Mouse (Mus musculus): ENCODE results near the gene Arid5b. TPM values are rescaled to one million over a fixed set of nuclear protein-coding genes. Genes with fewer than 3 reads are reported as not detected.
A peak's percentile ranks its signal among the peaks of the same experiment; 100 is the strongest.

Arid5b gene
- 18.9 and 19.3 TPM in 2 replicates for polyA plus RNA-seq (2016; fragmentation: Nextera tagmentation; extraction: Ambion mirVana)

DNA sequence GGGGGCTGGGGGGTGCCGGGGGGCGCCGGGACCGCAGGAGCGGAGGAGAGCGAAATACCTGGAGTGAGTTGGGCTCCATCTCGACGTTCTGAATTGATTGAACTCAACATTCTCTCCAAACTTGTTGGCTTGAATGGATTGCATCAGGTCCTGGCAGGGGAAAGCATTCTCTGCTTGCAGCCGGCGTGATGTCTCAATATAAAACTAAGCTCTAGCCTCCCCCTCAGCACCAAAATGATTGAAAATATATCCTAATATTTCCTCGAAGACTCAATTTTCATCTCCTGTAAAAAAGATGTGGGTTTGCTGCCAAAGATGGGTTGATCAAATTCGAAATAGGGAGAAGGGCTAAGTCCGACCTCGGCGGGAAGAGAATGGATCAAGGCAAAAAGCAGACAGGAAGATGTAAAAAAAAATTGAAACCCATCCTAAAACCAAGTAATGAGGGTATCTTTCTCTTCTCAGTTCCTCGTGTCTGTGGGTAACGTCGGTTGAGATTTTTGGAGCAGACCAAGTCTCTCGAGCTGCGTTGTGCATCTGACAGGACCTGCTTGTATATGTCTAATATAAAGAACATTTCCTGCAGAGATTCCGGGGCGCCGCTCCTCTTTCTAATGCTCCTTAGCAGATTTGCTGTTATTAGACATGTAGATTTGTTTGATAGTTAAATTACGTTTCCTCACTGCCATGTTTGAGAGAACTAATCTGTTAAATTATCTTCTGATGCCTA, at the start of gene Arid5b:
Gene Arid5b (minus strand): TSS at position 109 of the 730 bp plus-strand sequence.
- Histone ChIP-seq H3K9me3 (replicated peaks) (no peaks in the 10 kb centered on the region), H3K27me3 (replicated peaks) (no peaks in the 10 kb centered on the region), H3K27ac (ENCODE audit: poor library complexity, severe bottlenecking) (peak within 1 kb of the TSS; percentile 86), H3K36me3 (peaks cover 4% of the 10 kb centered on the region; the same call in 1 of the 2 replicates), H3K4me3 (peak within 1 kb of the TSS; percentile 88), H3K9ac (peak within 1 kb of the TSS; percentile 71), H3K4me2 (peak within 1 kb of the TSS; percentile 91), H3K4me1 (replicated peaks) (peaks cover 15% of the 10 kb centered on the region)
- no peak for ATAC-seq (ENCODE audit: insufficient number of reproducible peaks, low FRiP score)
- under 1% methylated on average over 24 of the region's 24 CpGs for WGBS

GRCm38 (mm10) chr10:68325378-68325777, 46.8 kb upstream of the Arid5b start:
- Histone ChIP-seq H3K9ac (no peak overlapping the region), H3K4me3 (no peak overlapping the region), H3K27ac (ENCODE audit: poor library complexity, severe bottlenecking) (no peak overlapping the region), H3K4me2 (no peak overlapping the region), H3K27me3 (replicated peaks) (no peaks in the 10 kb centered on the region), H3K36me3 (no peaks in the 10 kb centered on the region), H3K4me1 (replicated peaks) (no peaks in the 10 kb centered on the region), H3K9me3 (replicated peaks) (no peaks in the 10 kb centered on the region)
- no peak for ATAC-seq (ENCODE audit: insufficient number of reproducible peaks, low FRiP score)
- WGBS: 75% methylated on average over 6 of the region's 6 CpGs

DNA sequence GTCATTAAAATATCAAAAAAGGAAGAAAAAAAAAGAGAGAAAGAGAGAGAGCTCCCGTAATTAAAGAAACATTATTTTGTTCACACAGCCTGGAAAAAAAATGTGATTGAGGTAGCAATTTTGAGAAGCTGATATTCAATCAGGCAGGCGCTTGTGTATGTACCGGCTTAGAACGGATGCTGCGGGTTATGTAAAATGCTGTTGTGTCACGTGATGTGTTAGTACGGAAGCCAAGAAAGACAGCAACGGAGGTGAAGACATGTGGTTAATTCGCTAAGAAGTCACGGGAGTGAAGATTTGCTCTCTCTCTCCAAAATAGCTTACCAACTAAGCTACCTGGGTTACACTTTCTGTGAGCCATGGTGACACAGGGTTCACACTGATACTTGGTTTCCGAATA, 45.5 kb upstream of the Arid5b start:
- Histone ChIP-seq H3K36me3 (no peaks in the 10 kb centered on the region), H3K4me2 (no peak overlapping the region), H3K27me3 (replicated peaks) (no peaks in the 10 kb centered on the region), H3K4me3 (no peak overlapping the region), H3K9ac (no peak overlapping the region), H3K9me3 (replicated peaks) (no peaks in the 10 kb centered on the region), H3K4me1 (replicated peaks) (peaks cover 9% of the 10 kb centered on the region), H3K27ac (ENCODE audit: poor library complexity, severe bottlenecking) (no peak overlapping the region)
- 88% methylated on average over 11 of the region's 11 CpGs for WGBS
- no peak for ATAC-seq (ENCODE audit: insufficient number of reproducible peaks, low FRiP score)

DNA sequence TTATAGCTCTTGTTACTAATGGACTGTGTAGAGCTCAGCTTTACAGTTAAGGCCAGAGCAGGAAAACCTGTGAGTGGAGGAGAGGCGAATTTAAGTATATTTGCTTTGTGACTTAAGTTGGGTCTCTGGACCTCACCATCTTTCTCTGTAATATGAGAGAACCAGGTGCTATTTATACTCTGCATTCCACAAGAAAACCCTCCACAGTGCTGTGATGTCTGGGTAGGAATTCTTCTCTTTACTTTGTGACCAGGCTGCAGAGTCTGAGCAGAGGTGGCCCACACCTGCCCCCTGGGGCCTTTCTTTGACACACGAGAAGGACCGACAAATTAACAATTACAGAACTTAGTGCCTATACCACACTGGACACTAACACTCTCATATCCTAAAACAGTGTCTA, 44.6 kb upstream of the Arid5b start:
- Histone ChIP-seq H3K4me3 (no peak overlapping the region), H3K27me3 (replicated peaks) (no peaks in the 10 kb centered on the region), H3K9me3 (replicated peaks) (no peaks in the 10 kb centered on the region), H3K9ac (no peak overlapping the region), H3K36me3 (no peaks in the 10 kb centered on the region), H3K4me2 (no peak overlapping the region), H3K4me1 (replicated peaks) (peaks cover 14% of the 10 kb centered on the region), H3K27ac (ENCODE audit: poor library complexity, severe bottlenecking) (no peak overlapping the region)
- WGBS: 63% methylated on average over 3 of the region's 3 CpGs
- ATAC-seq (ENCODE audit: insufficient number of reproducible peaks, low FRiP score): no peak

DNA sequence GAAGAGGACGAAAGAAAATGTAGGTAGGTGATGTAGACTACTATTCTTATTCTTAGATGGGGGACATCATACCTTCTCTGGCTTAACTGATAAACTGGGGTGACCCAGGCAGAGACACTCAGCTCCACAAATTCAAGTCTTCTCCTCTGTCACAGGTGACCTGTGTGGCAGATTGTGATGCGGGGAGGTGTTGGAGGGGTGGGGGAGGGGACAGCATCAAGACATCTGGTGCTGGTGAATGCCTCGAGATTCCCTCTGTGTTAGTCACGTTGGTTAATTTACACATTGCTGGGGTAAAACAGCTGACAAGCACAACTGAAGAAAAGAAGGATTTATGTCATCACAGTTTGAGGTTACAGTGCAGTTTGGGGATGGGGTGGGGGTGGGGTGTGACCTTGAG, 42.4 kb upstream of the Arid5b start:
- Histone ChIP-seq H3K4me2 (no peak overlapping the region), H3K9ac (no peak overlapping the region), H3K4me3 (no peak overlapping the region), H3K36me3 (no peaks in the 10 kb centered on the region), H3K4me1 (replicated peaks) (peaks cover 14% of the 10 kb centered on the region), H3K27ac (ENCODE audit: poor library complexity, severe bottlenecking) (no peak overlapping the region), H3K27me3 (replicated peaks) (no peaks in the 10 kb centered on the region), H3K9me3 (replicated peaks) (0 out of 2 replicates have a peak, but pooled peaks cover 6% of the 10 kb centered on the region)
- WGBS: 73% methylated on average over 4 of the region's 4 CpGs
- ATAC-seq (ENCODE audit: insufficient number of reproducible peaks, low FRiP score): no peak

- WGBS: 89% methylated on average over 5 of the region's 5 CpGs
- no peak overlapping the region for H3K27ac ChIP-seq (ENCODE audit: poor library complexity, severe bottlenecking)
- 0 out of 2 replicates have a peak, but pooled peaks cover 6% of the 10 kb centered on the region for H3K9me3 ChIP-seq (replicated peaks)
- peaks cover 14% of the 10 kb centered on the region for H3K4me1 ChIP-seq (replicated peaks)
- no peak overlapping the region for H3K4me2 ChIP-seq
- H3K27me3 ChIP-seq (replicated peaks): no peaks in the 10 kb centered on the region
- H3K4me3 ChIP-seq: no peak overlapping the region
- no peaks in the 10 kb centered on the region for H3K36me3 ChIP-seq
- ATAC-seq (ENCODE audit: insufficient number of reproducible peaks, low FRiP score): no peak
- H3K9ac ChIP-seq: no peak overlapping the region
Measured at GRCm38 (mm10) chr10:68320496-68320895, 42.0 kb upstream of the Arid5b start.

GRCm38 (mm10) chr10:68319438-68319837, 40.9 kb upstream of the Arid5b start:
- H3K4me3 ChIP-seq: no peak overlapping the region
- H3K27ac ChIP-seq (ENCODE audit: poor library complexity, severe bottlenecking): peak overlapping the region; percentile 69
- H3K4me2 ChIP-seq: no peak overlapping the region
- no peak overlapping the region for H3K9ac ChIP-seq
- WGBS: 33% methylated on average over 6 of the region's 6 CpGs
- H3K4me1 ChIP-seq (replicated peaks): peaks cover 14% of the 10 kb centered on the region
- ATAC-seq (ENCODE audit: insufficient number of reproducible peaks, low FRiP score): no peak
- no peaks in the 10 kb centered on the region for H3K27me3 ChIP-seq (replicated peaks)
- no peaks in the 10 kb centered on the region for H3K36me3 ChIP-seq
- 0 out of 2 replicates have a peak, but pooled peaks cover 6% of the 10 kb centered on the region for H3K9me3 ChIP-seq (replicated peaks)

DNA sequence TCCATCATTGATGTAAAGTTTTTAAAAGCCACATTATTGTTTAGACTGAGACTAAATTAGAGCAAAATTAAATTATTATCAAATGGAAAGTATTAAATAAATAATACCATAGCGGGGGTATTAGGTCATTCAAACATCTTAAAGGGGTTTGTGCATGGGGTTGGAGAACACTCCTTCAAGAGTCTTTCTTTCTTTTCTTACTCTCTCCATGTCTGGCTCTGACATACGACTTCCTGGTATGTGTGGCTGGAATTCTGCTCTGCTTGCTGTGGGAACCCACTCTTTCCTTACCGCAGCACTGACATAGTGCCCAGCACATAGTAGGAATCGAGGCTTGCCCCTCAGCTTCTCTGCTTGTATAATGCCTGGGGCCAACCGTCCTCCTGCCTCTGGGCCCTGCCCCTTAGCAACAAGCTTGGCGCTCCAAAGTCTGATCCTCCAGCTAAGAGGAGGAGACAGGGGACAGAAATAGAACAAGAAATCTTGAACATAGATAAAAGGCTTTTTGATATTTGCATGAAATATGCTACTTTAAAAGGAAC, 40.0 kb upstream of the Arid5b start:
- H3K9me3 ChIP-seq (replicated peaks): 0 out of 2 replicates have a peak, but pooled peaks cover 6% of the 10 kb centered on the region
- no peaks in the 10 kb centered on the region for H3K36me3 ChIP-seq
- no peak overlapping the region for H3K4me2 ChIP-seq
- ATAC-seq (ENCODE audit: insufficient number of reproducible peaks, low FRiP score): no peak
- H3K9ac ChIP-seq: no peak overlapping the region
- H3K4me3 ChIP-seq: no peak overlapping the region
- peak overlapping the region; percentile 75 for H3K27ac ChIP-seq (ENCODE audit: poor library complexity, severe bottlenecking)
- H3K27me3 ChIP-seq (replicated peaks): no peaks in the 10 kb centered on the region
- H3K4me1 ChIP-seq (replicated peaks): peaks cover 14% of the 10 kb centered on the region
- 34% methylated on average over 6 of the region's 6 CpGs for WGBS

GRCm38 (mm10) chr10:68312734-68313133, 34.2 kb upstream of the Arid5b start:
- H3K9me3 ChIP-seq (replicated peaks): 0 out of 2 replicates have a peak, but pooled peaks cover 9% of the 10 kb centered on the region
- H3K4me1 ChIP-seq (replicated peaks): no peaks in the 10 kb centered on the region
- H3K36me3 ChIP-seq: no peaks in the 10 kb centered on the region
- H3K27me3 ChIP-seq (replicated peaks): no peaks in the 10 kb centered on the region
- no peak overlapping the region for H3K27ac ChIP-seq (ENCODE audit: poor library complexity, severe bottlenecking)
- no peak overlapping the region for H3K9ac ChIP-seq
- WGBS: 66% methylated on average over 8 of the region's 8 CpGs
- no peak overlapping the region for H3K4me3 ChIP-seq
- no peak overlapping the region for H3K4me2 ChIP-seq
- no peak for ATAC-seq (ENCODE audit: insufficient number of reproducible peaks, low FRiP score)

DNA sequence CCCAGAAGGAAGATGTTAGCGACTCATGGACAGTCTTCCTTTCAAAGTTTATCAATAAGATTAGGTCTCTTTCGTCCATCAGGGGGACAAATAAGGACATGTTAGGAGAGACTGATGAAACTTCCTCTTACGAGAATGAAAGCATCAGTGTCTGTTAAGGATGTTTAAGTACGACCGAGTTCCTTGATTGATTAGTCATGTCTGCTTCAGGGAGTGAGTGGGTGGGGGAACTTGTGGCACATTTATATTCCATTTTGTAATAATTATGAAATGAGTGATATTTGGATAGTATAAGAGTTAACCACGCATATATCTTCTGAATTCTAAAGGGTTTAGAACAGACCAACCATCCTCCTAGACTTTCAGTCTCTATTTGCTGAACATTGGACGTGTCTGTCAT, 22.5 kb upstream of the Arid5b start:
- Histone ChIP-seq H3K9me3 (replicated peaks) (no peaks in the 10 kb centered on the region), H3K4me3 (no peak overlapping the region), H3K36me3 (no peaks in the 10 kb centered on the region), H3K4me1 (replicated peaks) (peaks cover 3% of the 10 kb centered on the region), H3K4me2 (no peak overlapping the region), H3K27ac (ENCODE audit: poor library complexity, severe bottlenecking) (no peak overlapping the region), H3K27me3 (replicated peaks) (no peaks in the 10 kb centered on the region), H3K9ac (no peak overlapping the region)
- WGBS: 68% methylated on average over 7 of the region's 7 CpGs
- no peak for ATAC-seq (ENCODE audit: insufficient number of reproducible peaks, low FRiP score)

DNA sequence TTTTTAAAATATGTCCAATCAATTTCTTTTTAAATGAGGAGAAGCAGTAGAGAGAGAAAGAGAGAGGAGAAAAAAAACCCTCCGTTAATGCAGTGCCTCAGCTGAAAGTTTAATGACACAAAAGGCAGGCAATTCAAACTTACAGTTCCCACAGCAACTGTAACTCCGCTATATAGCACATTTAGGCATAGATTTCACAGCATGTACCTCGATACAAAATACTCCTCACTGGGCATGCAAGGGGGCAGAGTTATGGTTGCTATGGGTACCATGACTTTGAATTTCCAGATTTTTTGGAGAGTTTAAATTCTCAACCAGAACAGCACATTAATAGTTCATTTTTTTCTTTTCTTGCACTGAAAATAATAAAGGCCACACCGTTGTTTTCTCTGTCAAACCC, 10.9 kb upstream of the Arid5b start:
- H3K4me1 ChIP-seq (replicated peaks): no peaks in the 10 kb centered on the region
- no peak overlapping the region for H3K9ac ChIP-seq
- H3K4me2 ChIP-seq: no peak overlapping the region
- 80% methylated on average over 4 of the region's 4 CpGs for WGBS
- no peak overlapping the region for H3K4me3 ChIP-seq
- H3K36me3 ChIP-seq: no peaks in the 10 kb centered on the region
- H3K27ac ChIP-seq (ENCODE audit: poor library complexity, severe bottlenecking): no peak overlapping the region
- H3K9me3 ChIP-seq (replicated peaks): peaks cover 9% of the 10 kb centered on the region
- no peak for ATAC-seq (ENCODE audit: insufficient number of reproducible peaks, low FRiP score)
- no peaks in the 10 kb centered on the region for H3K27me3 ChIP-seq (replicated peaks)

Data from heart, embryonic 12.5 days (tissue).